Mouse (Mus musculus) left cerebral cortex, postnatal 14 days (tissue): ENCODE measurements around the gene Psma4. TPM values are rescaled to one million over a fixed set of nuclear protein-coding genes. Genes with fewer than 3 reads are reported as not detected.

Experiments used
- DNase-seq, 2 experiments: peaks; one replicate each; pipeline ENCODE4 v3.0.0; 2021 to 2022; ENCODE audit warnings: low spot score in 2 of 2, mixed read lengths in 1 of 2
- intact Hi-C: fragments of 180-260 bp; cut with DNase I; formaldehyde crosslinking; loops from one replicate; pipeline ENCODE4 v1.15.1; 2025
- total RNA-seq, 2 experiments: library from RNA; stranded (reverse); gene quantifications; 2 replicates each; pipeline ENCODE4 v1.2.3; 2021

Psma4 gene
- total RNA-seq, 2 experiments from 2014 or later = 124 to 135 TPM

DNA sequence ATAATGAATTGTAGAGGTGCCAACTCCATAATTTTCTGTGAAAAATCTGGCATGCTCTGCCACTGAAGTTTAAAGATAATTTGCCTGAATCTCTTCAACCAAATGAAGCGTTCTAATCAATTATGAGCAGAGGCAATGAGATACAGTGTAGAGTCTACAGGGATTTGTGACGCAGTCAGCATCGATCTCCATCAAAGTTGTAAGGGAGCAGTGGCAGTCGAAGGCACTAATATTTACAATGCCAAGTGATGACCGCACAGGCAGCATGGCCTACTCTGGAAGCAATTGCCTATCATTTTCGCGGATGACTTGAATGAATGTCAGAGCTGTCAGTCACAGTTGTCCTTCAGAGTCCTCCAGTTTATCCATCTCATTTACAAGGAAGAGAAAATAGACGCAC is 30.1 kb downstream of the Psma4 start, which contains the start of gene Chrna5:
Gene Chrna5 (plus strand): TSS at position 207 of the 400 bp plus-strand sequence.
- intact Hi-C loops = no loop called here
- DNase-seq = no peak

DNA sequence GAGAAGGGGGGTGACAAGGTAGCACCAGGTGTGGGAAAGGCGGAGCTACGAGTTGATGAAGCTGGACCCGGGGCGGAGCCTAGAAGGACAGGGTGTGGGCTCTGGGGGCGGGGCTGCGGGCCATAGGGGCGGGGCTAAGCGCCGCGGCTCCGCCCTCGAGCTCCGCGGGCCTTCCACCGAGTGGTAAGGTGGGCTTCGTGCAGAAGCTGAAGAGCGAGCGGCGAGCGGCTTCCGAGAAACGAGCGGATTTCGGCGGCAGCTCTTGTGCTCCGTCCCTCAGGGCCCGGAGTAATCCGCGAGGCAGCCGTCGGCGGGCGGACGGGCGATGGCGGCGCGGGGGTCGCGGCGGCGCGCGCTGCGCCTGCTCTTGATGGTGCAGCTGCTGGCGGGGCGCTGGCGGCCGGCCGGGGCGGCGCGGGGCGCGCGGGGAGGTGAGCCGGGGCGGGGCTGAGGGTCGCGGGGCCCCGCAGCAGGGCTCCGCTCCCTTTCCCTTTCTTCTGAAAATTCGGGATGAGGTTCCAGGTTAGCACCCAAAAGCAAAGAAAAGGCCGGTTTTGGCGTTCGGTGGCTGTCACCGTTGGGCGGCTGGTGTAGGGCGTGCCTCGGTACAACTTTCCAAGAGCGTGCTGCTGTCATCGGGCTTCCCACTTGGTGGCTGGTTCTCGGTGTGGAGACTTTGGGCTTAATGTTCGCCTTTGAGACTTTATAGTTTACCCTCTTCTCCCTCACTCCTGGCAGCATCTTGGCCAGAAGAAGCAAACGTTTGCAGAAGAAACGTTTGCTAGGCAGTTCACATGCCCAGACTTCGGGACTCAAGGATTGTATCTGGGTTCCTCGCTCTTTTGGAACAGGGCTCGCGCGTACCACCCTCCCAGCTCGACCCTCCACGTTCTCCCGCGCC is 31.0 kb downstream of the Psma4 start:
- no peak for DNase-seq
- intact Hi-C loops = no loop called here

DNA sequence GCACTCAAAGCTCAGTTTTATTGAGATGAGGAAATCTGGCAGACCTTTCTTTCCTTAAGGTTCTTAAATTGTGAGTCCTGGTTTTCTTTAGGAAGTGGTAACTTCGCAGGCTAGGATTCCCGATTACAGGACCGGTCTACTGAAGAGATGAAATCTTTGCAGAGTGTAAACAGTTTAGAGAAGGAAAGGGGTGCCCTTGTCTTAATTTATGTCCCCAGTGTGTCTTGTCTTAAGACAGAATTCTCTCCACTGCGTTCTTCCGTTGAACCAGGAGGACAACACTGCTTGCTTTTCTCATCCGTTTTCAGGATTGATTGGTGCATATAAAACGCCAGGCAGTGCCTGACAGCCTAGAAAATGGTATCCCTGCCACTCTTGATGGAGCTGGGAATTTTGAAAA is 31.8 kb downstream of the Psma4 start:
- DNase-seq = no peak
- intact Hi-C loops = no loop called here

DNA sequence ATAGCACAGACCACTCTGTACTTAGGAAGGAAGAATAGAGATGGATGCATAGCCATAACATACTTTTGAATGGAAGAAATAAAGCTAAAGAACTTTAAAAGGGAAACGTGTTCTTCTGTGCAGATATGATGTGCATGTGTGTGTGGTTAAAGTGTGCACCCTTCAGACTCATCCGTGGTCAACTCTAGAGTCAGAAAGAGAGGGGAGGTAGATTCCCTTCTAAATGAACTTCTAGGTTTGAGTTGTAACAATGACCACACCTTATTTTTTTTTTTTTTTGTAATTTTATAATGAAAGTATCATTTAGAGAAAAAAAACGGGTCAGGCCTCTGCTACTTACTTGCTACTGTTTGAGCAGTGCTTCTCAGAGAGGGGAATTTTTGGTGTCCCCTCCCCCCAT is 39.8 kb downstream of the Psma4 start:
- intact Hi-C loops = no loop called here
- no peak for DNase-seq

DNA sequence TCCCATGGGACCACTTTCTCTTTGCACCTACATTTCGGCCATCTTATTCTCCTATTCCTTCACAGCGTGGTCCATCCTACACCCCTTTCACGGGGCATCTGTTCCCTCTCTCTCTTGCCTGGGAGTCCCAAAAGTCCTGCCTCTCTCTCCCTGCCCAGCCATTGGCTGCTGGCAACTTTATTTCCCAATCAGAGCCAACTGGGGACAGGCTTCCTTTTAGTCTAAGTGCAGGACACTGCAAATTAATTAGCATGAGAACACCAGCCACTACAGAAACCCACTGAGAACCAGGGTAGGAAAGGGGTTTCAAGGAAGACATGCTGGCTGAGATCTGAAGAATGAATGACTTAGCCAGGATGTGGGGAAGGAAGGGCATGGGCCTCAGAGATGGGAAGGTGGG is 43.8 kb downstream of the Psma4 start:
- no peak for DNase-seq
- intact Hi-C loops = no loop called here

DNA sequence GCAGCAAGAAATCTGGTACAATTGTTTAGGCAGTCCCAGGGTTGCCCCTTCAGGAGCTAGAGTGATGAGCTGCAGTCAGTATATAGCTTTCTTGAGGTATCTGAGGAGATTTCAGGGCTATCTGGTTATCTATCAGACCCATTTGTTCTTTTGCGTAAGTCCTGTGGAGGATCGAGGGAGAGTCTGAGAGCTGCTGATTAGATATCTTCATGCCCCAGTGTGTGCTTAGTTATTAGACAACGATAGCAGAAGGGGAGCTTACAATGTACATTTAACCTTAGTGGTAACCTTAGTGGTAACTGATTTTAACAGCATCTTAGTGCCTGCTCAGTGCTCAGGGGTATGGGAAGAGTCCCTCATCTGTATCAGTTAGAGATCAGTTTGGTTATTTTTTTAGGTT is 45.1 kb downstream of the Psma4 start:
- intact Hi-C loops = no loop called here

DNA sequence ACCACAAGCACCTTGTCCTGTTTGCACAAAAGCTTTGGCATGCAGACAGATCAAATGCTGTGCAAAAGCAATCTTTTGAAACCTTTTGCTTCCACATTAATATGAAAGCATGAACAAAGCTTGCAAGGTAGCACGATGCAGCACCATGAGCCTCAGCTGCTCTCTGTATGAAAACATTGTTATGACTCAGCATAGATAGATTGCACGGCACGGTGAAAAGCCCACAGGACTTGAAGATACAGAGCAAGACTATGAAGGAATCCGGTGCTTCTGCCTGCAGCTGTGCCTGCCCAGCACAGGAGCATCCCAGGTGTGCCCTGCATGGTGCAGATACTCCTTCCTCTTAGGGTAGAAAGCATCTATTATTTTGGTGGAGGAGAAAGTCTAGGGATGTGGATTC is 53.0 kb downstream of the Psma4 start:
- intact Hi-C loops = no loop called here
- DNase-seq = no peak

More for the DNA sequence above, 45.1 kb downstream of the Psma4 start:
- no peak for DNase-seq

Other genes starting within 250 kb of the Psma4 start
- 10 to 100 TPM; 52.9 to 54.3 TPM for gene Wdr61, start 216.3 kb upstream of the Psma4 start, total RNA-seq
- gene Crabp1, start 186.0 kb upstream of the Psma4 start, total RNA-seq = 1 to 10 TPM; 2.5 to 3.2 TPM
- 10 to 100 TPM; 62.3 to 62.9 TPM for gene Ireb2, start 87.0 kb upstream of the Psma4 start, total RNA-seq
- gene Hykk, start 33.5 kb upstream of the Psma4 start, total RNA-seq = 1 to 10 TPM; 1.3 TPM
- gene AY074887, start 208 bp downstream of the Psma4 start, total RNA-seq = not detected
- gene Chrna5, start 30.1 kb downstream of the Psma4 start, total RNA-seq = 1 to 10 TPM; 5.2 to 5.8 TPM
- gene Chrna3, start 75.8 kb downstream of the Psma4 start, total RNA-seq = 1 to 10 TPM; 1.8 to 2.0 TPM
- under 1 TPM in 1 of 2 experiments, not detected in 1; 0.19 TPM for gene Chrnb4, start 98.0 kb downstream of the Psma4 start, total RNA-seq
- 10 to 100 TPM; 51.5 to 52.2 TPM for gene Ube2q2, start 198.1 kb downstream of the Psma4 start, total RNA-seq